Mouse (Mus musculus): ENCODE measurements at regions not wholly inside any gene's neighbourhood (a gene's known extent, or its start where the extent isn't known, plus 50 kb on each side); places are given as distances from the start of the nearest gene placed in this dataset.

DNA sequence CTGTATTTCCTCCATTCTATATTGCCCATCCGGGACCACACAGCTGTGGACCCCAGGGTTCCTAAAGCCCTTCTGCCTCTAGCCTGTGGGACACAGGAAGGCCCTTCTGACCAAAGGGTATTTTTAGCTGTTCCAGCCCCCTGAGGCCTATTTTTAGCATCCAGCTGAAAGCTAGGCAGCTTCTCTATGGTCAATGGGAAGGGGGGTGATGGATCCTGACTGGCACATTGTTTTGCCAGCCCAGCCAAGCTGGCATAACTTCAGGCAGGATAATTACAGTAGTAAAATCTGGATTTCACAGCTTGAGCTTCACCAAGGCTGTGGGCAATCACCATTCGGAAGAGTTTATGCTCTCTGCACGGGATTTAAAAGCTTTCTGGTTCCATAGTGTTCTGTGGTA lies 153.9 kb upstream of the Kcnd3 start:
- no peak for DNase-seq
- Histone ChIP-seq H3K4me1 (ENCODE audit: insufficient read depth) (no peaks in the 10 kb centered on the region), H3K4me3 (ENCODE audit: low read depth, low read length) (no peak overlapping the region), H3K27me3 (ENCODE audit: insufficient read depth, low read length) (no peaks in the 10 kb centered on the region), H3K36me3 (ENCODE audit: insufficient read depth) (no peaks in the 10 kb centered on the region), H3K9ac (no peak overlapping the region), H3K4me2 (no peak overlapping the region), H3K9me3 (ENCODE audit: low read depth, low read length) (no peaks in the 10 kb centered on the region), H3K27ac (ENCODE audit: low read depth) (no peak overlapping the region)
- 86% methylated on average over 3 of the region's 3 CpGs for WGBS
- ATAC-seq (ENCODE audit: insufficient read depth): no peak
- no peak for TF ChIP-seq CTCF (IDR thresholded peaks at IDR 0.05; ENCODE audit: low read depth)

DNA sequence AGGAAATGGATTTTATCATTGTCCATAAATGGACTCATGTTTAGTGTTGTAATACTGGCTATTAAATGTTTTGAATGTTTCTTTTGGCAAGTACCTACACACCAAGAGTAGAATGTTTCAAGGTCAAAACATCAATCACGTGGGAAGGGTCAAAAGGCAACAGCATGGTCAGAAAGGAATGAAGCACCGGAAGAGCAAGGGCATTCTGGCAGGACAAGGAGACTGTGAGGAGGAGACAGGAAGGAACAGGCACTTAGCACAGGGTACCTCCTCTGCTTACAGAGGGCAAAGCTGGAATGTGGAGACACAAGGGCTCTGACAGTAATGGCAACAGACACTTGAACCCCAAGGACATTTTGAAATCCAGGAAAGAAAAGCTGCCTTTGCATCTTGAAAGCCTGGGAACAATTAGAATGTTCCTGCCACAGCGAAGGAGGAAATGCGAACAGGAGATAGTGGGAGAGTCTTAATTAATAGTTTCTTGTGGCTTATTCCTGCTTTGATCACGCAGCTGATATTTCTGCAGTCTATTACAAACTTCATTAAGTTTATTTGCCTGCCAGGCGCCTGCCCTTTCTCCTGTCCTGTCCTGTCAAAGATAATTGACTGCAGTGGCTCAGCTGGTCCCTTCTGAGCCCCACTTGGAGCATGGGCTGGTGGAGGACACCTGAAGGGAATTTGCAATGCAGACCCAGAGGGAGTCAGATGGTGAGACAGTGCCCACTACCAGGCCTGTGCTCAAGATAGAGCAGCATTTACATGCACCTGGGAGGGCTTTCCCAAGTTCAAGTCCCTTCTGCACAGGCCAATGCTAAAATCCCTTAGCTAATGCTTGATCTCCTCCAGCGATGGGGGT lies 151.2 kb upstream of the Kcnd3 start:
- Histone ChIP-seq H3K9ac (no peak overlapping the region), H3K4me1 (ENCODE audit: insufficient read depth) (no peaks in the 10 kb centered on the region), H3K9me3 (ENCODE audit: low read depth, low read length) (no peaks in the 10 kb centered on the region), H3K27me3 (ENCODE audit: insufficient read depth, low read length) (no peaks in the 10 kb centered on the region), H3K36me3 (ENCODE audit: insufficient read depth) (no peaks in the 10 kb centered on the region), H3K4me2 (no peak overlapping the region), H3K4me3 (ENCODE audit: low read depth, low read length) (no peak overlapping the region), H3K27ac (ENCODE audit: low read depth) (no peak overlapping the region)
- WGBS: 50% methylated on average over 7 of the region's 7 CpGs
- TF ChIP-seq CTCF (IDR thresholded peaks at IDR 0.05; ENCODE audit: low read depth): no peak
- no peak for DNase-seq
- ATAC-seq (ENCODE audit: insufficient read depth): no peak

DNA sequence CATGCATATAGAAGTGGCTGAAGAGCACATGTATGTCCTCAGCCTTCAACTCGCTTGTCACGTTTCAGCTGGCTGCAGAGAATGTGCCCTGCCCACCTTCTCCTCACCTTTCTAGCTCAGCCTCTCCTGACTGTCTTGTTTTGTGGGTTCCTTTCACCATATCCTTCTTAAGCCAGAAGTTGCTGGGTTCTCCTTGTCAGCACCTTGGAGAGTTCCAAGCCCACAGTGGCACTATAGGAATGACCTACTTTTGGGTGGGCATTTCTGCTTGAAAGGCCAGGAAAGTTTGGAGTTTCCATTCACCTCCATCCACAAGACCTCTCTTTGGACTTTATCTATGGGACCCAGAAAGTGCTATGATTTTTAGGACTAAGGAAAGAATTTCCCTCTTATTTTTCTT lies 144.5 kb upstream of the Kcnd3 start:
- TF ChIP-seq CTCF (IDR thresholded peaks at IDR 0.05; ENCODE audit: low read depth): no peak
- peak; percentile 77 for DNase-seq
- Histone ChIP-seq H3K4me3 (ENCODE audit: low read depth, low read length) (no peak overlapping the region), H3K4me2 (no peak overlapping the region), H3K36me3 (ENCODE audit: insufficient read depth) (no peaks in the 10 kb centered on the region), H3K27me3 (ENCODE audit: insufficient read depth, low read length) (no peaks in the 10 kb centered on the region), H3K4me1 (ENCODE audit: insufficient read depth) (no peaks in the 10 kb centered on the region), H3K9me3 (ENCODE audit: low read depth, low read length) (no peaks in the 10 kb centered on the region), H3K9ac (no peak overlapping the region), H3K27ac (ENCODE audit: low read depth) (no peak overlapping the region)
- ATAC-seq (ENCODE audit: insufficient read depth): no peak
- 42% methylated on average over 2 of the region's 2 CpGs for WGBS

DNA sequence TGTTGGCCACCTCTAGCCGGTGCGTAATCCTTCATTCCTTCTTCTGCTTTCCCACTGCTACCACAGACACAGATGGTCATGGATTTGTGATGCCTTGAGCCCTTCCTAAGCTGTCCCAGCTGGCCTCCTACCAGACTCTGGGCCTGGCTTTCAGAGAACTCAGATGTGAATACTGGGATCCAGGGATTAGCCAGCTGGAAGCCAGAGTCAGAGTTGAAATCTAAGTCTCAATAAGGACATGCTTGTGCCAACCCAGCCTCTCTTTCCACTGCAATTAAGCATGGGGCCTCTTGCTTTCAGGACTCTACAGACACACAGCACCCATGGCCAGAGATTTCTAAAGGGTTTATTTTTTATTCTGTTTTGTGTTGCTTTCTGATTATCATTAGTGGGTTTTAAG lies 143.1 kb upstream of the Kcnd3 start:
- DNase-seq (no peak), ATAC-seq (ENCODE audit: insufficient read depth) (no peak)
- no peaks in the 10 kb centered on the region for H3K4me1 ChIP-seq (ENCODE audit: insufficient read depth)
- H3K27me3 ChIP-seq (ENCODE audit: insufficient read depth, low read length): no peaks in the 10 kb centered on the region
- TF ChIP-seq CTCF (IDR thresholded peaks at IDR 0.05; ENCODE audit: low read depth): no peak
- no peak overlapping the region for H3K4me2 ChIP-seq
- no peak overlapping the region for H3K4me3 ChIP-seq (ENCODE audit: low read depth, low read length)
- H3K9me3 ChIP-seq (ENCODE audit: low read depth, low read length): no peaks in the 10 kb centered on the region
- WGBS: 96% methylated on average over 2 of the region's 2 CpGs
- no peaks in the 10 kb centered on the region for H3K36me3 ChIP-seq (ENCODE audit: insufficient read depth)
- H3K9ac ChIP-seq: no peak overlapping the region
- no peak overlapping the region for H3K27ac ChIP-seq (ENCODE audit: low read depth)

DNA sequence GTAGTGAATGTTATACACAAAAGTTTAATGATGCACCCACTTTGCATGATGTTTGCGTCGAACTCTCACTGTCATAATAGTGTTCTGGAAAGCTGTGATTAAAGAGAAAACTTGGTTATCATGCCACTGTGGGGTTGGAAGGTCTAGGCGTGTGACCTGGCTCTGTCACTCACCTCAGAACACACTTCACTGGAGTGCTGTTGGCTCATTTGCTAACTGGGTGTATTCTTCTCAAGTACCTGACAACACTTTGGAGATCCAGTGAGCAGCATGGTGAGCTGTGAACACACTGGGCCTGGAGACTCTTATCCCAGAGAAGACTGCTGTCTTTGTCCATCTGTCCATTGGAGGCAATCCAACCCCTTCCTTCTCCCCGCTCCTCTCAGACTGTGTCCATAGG lies 98.9 kb upstream of the Kcnd3 start:
- H3K4me2 ChIP-seq: no peak overlapping the region
- no peaks in the 10 kb centered on the region for H3K36me3 ChIP-seq (ENCODE audit: insufficient read depth)
- H3K4me1 ChIP-seq (ENCODE audit: insufficient read depth): no peaks in the 10 kb centered on the region
- ATAC-seq (ENCODE audit: insufficient read depth) (no peak), DNase-seq (no peak)
- H3K9ac ChIP-seq: no peak overlapping the region
- H3K27ac ChIP-seq (ENCODE audit: low read depth): no peak overlapping the region
- 61% methylated on average over 4 of the region's 4 CpGs for WGBS
- no peak for TF ChIP-seq CTCF (IDR thresholded peaks at IDR 0.05; ENCODE audit: low read depth)
- H3K9me3 ChIP-seq (ENCODE audit: low read depth, low read length): no peaks in the 10 kb centered on the region
- no peaks in the 10 kb centered on the region for H3K27me3 ChIP-seq (ENCODE audit: insufficient read depth, low read length)
- no peak overlapping the region for H3K4me3 ChIP-seq (ENCODE audit: low read depth, low read length)

DNA sequence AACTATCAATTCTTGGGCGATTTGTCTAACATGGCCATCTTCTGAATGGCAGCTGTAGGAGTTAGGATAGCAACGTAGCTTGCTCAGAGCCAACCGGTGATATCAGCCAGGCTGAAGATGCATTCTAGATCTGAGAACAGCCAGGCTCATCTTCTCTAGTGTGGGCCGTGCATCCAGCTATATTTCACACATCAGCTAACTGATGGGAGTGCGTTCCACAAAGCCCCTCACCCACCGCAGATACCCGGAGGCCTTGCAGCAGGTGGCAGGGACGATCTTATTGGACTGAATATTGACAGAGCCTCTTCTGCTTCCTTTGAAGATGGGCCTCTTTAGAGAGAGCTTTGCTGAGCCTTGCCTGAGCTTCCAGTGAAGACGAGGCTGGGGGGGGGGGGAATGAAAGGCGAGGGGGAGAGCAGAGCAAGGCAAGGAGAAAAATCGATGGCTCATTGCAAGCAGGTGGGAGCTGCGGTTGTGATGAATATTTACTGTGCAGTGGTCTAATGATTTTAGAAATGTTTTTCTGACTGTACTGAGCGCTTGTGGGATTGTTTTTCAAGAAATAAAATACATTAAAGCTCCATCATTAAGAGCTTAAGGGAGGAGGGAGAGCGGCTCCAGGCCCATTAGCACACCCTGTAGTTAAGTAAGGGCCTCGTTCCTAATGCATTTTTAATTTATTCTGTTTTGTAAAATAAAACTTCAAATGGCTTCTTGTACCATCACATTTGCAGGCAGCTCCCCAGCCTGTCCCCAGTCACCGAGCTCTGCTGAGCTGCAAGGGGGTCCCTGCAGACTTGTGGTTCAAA lies 97.8 kb upstream of the Kcnd3 start:
- no peak for TF ChIP-seq CTCF (IDR thresholded peaks at IDR 0.05; ENCODE audit: low read depth)
- ATAC-seq (ENCODE audit: insufficient read depth) (no peak), DNase-seq (no peak)
- Histone ChIP-seq H3K9ac (no peak overlapping the region), H3K4me3 (ENCODE audit: low read depth, low read length) (no peak overlapping the region), H3K4me2 (no peak overlapping the region), H3K27ac (ENCODE audit: low read depth) (no peak overlapping the region), H3K36me3 (ENCODE audit: insufficient read depth) (no peaks in the 10 kb centered on the region), H3K9me3 (ENCODE audit: low read depth, low read length) (no peaks in the 10 kb centered on the region), H3K4me1 (ENCODE audit: insufficient read depth) (no peaks in the 10 kb centered on the region), H3K27me3 (ENCODE audit: insufficient read depth, low read length) (no peaks in the 10 kb centered on the region)
- 74% methylated on average over 16 of the region's 16 CpGs for WGBS

DNA sequence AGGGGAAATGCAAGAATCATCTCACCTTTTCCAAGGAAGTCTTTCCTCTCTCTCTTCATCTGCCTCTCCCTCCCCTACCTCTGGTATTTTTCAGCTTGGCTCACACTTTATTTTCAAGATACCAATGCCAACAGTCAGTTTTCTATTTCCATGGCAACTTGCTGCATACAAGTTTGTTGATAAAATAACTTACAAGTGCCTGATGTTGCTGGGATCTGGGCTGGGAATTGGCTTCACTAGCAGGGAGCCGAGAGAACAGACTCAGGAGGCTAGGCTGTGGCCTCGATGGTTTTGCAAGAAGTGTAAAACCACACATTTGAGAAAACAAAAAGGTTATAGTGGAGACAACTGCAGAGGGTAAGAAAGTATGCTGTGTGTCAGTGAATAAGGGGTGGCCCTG lies 94.6 kb upstream of the Kcnd3 start:
- TF ChIP-seq CTCF (IDR thresholded peaks at IDR 0.05; ENCODE audit: low read depth): no peak
- DNase-seq (no peak), ATAC-seq (ENCODE audit: insufficient read depth) (no peak)
- WGBS: 54% methylated on average over 2 of the region's 2 CpGs
- H3K36me3 ChIP-seq (ENCODE audit: insufficient read depth): no peaks in the 10 kb centered on the region
- H3K27me3 ChIP-seq (ENCODE audit: insufficient read depth, low read length): no peaks in the 10 kb centered on the region
- H3K4me3 ChIP-seq (ENCODE audit: low read depth, low read length): no peak overlapping the region
- H3K9me3 ChIP-seq (ENCODE audit: low read depth, low read length): no peaks in the 10 kb centered on the region
- no peak overlapping the region for H3K9ac ChIP-seq
- no peak overlapping the region for H3K27ac ChIP-seq (ENCODE audit: low read depth)
- no peak overlapping the region for H3K4me2 ChIP-seq
- no peaks in the 10 kb centered on the region for H3K4me1 ChIP-seq (ENCODE audit: insufficient read depth)
